Mouse (Mus musculus) gastrocnemius, adult 2 months (tissue): Measurements from ENCODE around the gene St3gal3. TPM values are rescaled to one million over a fixed set of nuclear protein-coding genes. Genes with fewer than 3 reads are reported as not detected.

Experiments used
- DNase-seq: peaks from one replicate; pipeline ENCODE4 v3.0.0; 2022
- H3K27ac ChIP-seq: fragments of 200-600 bp; 2 replicates; pipeline ENCODE4 v1.8.1; 2022; ENCODE audit warnings: mild to moderate bottlenecking
- H3K4me3 ChIP-seq: fragments of 200-600 bp; 2 replicates; pipeline ENCODE4 v1.8.1; 2022; ENCODE audit warnings: mild to moderate bottlenecking, moderate library complexity
- CTCF ChIP-seq: fragments of 200-600 bp; IDR thresholded peaks from 2 replicates; pipeline ENCODE4 v1.8.1; 2022; ENCODE audit warnings: antibody characterized with exemption, mild to moderate bottlenecking, moderate library complexity
- intact Hi-C: fragments of 180-260 bp; cut with DNase I; formaldehyde crosslinking; loops from one replicate; pipeline ENCODE4 v1.15.1; 2025
- total RNA-seq, 2 experiments: library from RNA; stranded (reverse); gene quantifications; 2 replicates each; pipeline ENCODE4 v1.2.3; 2021

St3gal3 gene
- total RNA-seq, 2 experiments from 2014 or later, result 73.4 to 75.0 TPM

DNA sequence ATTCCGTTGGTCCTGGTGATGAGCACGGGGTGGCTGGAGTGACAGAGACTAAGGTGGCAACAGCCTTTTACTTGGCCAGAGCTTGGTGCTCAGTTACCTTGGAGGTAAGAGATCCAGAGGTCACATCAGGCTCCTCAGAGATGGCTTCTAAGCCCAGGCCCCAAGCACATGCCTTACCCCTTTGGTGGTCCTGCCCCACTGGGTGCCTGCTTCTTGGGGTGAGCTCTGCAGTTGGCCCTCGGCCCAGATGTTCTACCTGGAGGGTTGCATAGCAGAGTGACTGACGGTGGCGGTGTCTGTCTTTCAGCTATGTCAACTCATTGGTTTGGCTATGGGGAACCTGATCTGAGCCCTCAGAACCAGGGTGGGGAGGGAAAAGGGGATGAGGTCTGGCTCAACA lies 138.0 kb downstream of the St3gal3 start:
- DNase-seq, result peak; percentile 35
- intact Hi-C loops, result loop anchor here (5.0 kb wide), 1 partner anchor 46 kb away; no protein-coding TSS in a partner anchor
- H3K27ac ChIP-seq, result peak overlapping the region; percentile 87
- TF ChIP-seq CTCF, result no peak
- peak overlapping the region; percentile 57; the same call in 1 of the 2 replicates for H3K4me3 ChIP-seq

GRCm38 (mm10) chr4:117995461-117995860 lies 139.3 kb downstream of the St3gal3 start:
- TF ChIP-seq CTCF, result no peak
- intact Hi-C loops, result loop anchor here (5.0 kb wide), 1 partner anchor 47 kb away; no protein-coding TSS in a partner anchor
- Histone ChIP-seq H3K27ac (no peak overlapping the region), H3K4me3 (no peak overlapping the region)
- DNase-seq, result peak; percentile 14

- peak; percentile 12 for DNase-seq
- Histone ChIP-seq H3K4me3 (no peak overlapping the region), H3K27ac (peak overlapping the region; percentile 0; the same call in 1 of the 2 replicates)
- TF ChIP-seq CTCF, result no peak
- intact Hi-C loops, result loop anchor here (5.0 kb wide), 1 partner anchor 66 kb away; the partner anchor contains the start of gene Artn
Measured at GRCm38 (mm10) chr4:117993421-117993820, 141.3 kb downstream of the St3gal3 start.

- intact Hi-C loops, result loop anchor here (5.0 kb wide), 1 partner anchor 66 kb away; the partner anchor contains the start of gene Artn
- no peak; the same call in 1 of the 2 replicates for TF ChIP-seq CTCF
- H3K27ac ChIP-seq, result peak overlapping the region; percentile 0; the same call in 1 of the 2 replicates
- DNase-seq, result peak; percentile 17
- no peak overlapping the region for H3K4me3 ChIP-seq
Measured at GRCm38 (mm10) chr4:117992872-117993271, 141.8 kb downstream of the St3gal3 start.

DNA sequence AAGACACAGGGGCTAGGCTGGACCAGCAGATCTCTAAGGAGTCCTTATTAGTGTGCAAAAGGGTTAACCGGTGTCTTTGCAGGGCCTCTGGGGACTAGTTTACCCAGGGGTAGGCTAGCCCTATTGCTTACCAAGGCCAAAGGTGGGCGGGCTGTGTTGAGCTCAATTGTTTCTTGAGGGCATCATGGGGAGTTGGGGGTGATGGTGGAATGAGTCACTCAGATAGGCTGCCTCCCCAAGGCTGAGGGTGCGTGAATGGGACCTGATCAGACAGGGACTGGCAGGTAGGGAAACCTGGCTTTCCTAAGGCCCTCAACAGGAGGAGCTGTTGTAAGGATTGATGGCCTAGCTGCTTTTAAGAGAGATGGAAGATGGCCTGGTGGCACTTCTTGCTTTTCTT lies 142.7 kb downstream of the St3gal3 start:
- intact Hi-C loops, result loop anchor here (5.0 kb wide), 1 partner anchor 65 kb away; the partner anchor contains the start of gene Artn
- no peak overlapping the region for H3K4me3 ChIP-seq
- peak overlapping the region; percentile 76 for H3K27ac ChIP-seq
- peak; percentile 15 for DNase-seq
- no peak for TF ChIP-seq CTCF

DNA sequence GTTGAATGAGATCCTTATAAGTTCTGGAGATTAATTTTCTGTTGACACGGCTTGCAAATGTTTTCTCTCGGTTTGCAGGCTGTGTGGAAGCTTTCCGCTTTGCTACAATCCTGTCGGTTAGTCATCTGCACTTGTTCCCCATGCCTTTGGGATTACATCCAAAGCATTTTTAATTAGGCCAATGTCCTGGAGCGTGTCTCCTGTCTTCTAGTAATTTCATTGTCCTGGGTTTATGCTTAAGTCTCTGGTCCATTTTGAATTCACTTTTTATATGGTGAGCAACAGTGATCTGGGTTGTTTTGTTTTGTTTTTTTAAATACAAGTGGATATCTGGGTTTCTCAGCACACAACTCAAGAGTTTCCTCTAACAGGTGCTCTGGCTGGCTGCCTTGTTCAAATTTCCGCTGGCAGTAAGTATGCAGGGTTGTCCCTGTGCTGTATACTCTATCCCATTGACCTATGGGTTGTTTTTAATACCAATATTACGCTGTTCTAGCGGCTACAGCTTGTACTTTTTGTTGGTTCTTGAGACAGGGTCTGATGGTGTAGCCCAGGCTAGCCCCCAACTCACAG lies 143.6 kb downstream of the St3gal3 start:
- H3K4me3 ChIP-seq, result no peak overlapping the region
- intact Hi-C loops, result loop anchor here (5.0 kb wide), 1 partner anchor 64 kb away; the partner anchor contains the start of gene Artn
- H3K27ac ChIP-seq, result peak overlapping the region; percentile 76
- TF ChIP-seq CTCF, result no peak
- peak; percentile 72 for DNase-seq

DNA sequence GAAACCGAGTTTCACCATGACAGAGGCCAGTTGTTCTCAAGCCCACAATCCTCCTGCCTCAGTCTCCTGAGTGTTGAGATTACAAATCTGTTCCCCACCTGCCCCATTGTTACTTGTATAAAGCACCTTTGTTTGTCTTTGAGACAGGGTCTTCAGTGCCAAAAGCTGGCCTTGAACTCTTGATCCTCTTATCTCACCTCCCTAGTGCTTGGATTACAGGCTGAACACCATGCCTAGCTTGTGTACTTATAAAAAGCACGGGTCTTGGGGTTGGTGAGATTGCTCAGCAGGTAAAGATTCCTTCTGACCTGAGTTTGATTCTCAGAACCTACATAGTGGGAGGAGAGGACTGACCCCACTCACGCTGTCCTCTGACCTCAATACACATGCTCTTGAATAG lies 144.1 kb downstream of the St3gal3 start:
- intact Hi-C loops, result loop anchor here (5.0 kb wide), 1 partner anchor 63 kb away; the partner anchor contains the start of gene Artn
- peak; percentile 6 for DNase-seq
- no peak for TF ChIP-seq CTCF
- H3K27ac ChIP-seq, result peak overlapping the region; percentile 76
- no peak overlapping the region for H3K4me3 ChIP-seq

DNA sequence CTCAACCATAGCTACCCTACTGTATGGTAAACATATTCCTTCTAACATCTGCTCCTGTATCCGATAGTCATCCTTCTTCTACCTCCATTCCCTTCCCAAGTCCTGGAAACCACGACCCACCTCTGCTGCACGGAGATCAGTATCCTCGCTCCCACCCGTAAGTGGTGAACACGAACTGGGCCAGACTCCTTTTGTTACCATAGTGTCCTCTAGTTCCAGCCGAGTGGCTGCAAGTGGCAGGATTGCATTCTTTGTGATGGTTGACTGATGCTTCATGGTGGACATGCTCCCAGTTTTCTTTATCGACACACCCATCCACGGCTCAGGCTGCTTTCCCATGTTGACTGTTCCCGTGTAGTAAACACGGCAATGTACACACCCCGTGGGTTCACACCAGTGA lies 144.9 kb downstream of the St3gal3 start:
- no peak for TF ChIP-seq CTCF
- H3K27ac ChIP-seq, result 0 out of 2 replicates have a peak overlapping the region, but pooled peaks have one; percentile 3
- DNase-seq, result peak; percentile 8
- H3K4me3 ChIP-seq, result no peak overlapping the region
- intact Hi-C loops, result loop anchor here (5.0 kb wide), 1 partner anchor 62 kb away; the partner anchor contains the start of gene Artn

GRCm38 (mm10) chr4:117986766-117987165 lies 147.9 kb downstream of the St3gal3 start:
- H3K4me3 ChIP-seq, result no peak overlapping the region
- TF ChIP-seq CTCF, result no peak
- DNase-seq, result no peak
- peak overlapping the region; percentile 29; the same call in 1 of the 2 replicates for H3K27ac ChIP-seq
- intact Hi-C loops, result no loop called here

- Histone ChIP-seq H3K27ac (peak overlapping the region; percentile 76), H3K4me3 (no peak overlapping the region)
- TF ChIP-seq CTCF, result no peak
- intact Hi-C loops, result no loop called here
- DNase-seq, result no peak
Measured at GRCm38 (mm10) chr4:117984993-117985587, 149.6 kb downstream of the St3gal3 start.

DNA sequence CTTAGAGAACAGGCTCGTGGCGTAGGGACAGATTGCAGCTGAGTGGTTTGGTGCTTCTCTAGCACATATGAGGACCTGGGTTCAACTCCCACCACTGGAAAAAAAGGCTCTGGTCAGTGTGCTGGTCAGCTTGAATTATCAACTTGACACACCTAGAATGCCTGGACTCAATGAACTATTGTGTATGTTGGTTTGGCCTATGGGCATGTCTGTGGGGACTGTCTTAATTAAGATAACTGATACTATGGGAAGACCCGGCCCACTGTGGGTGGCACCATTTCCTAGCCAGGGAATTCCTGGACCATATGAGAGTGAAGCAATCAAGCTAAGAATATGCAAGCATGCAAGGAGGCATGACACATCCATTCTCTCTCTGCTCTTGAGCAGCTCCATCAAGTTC lies 150.5 kb downstream of the St3gal3 start:
- DNase-seq, result no peak
- H3K27ac ChIP-seq, result no peak overlapping the region; the same call in 1 of the 2 replicates
- intact Hi-C loops, result no loop called here
- TF ChIP-seq CTCF, result no peak
- H3K4me3 ChIP-seq, result no peak overlapping the region

DNA sequence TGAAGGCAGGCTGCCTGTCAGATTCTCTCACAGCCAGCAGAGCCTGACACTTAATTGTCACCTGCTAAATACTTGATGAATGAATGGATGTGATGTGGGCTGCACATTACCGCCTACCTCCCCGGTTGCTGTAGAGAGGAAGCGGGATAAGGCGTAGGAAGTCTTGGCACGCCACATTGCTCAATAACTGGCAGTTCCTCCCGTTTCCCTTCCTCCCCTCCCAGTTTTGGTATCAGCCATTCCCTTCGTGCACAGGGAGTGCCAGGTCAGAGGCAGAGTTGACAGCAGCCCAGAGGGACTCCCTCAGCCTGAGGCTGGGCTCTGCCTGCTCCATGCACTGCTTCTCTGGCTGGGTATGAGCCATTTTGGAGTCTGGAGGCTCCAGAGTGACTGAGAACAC lies 152.0 kb downstream of the St3gal3 start:
- intact Hi-C loops, result no loop called here
- Histone ChIP-seq H3K27ac (peak overlapping the region; percentile 46; the same call in 1 of the 2 replicates), H3K4me3 (no peak overlapping the region)
- peak; percentile 72 for DNase-seq
- TF ChIP-seq CTCF, result no peak

- Histone ChIP-seq H3K4me3 (no peak overlapping the region), H3K27ac (no peak overlapping the region)
- peak; percentile 2 for DNase-seq
- TF ChIP-seq CTCF, result no peak
- intact Hi-C loops, result no loop called here
Measured at GRCm38 (mm10) chr4:117981518-117981917, 153.2 kb downstream of the St3gal3 start.
